Mouse (Mus musculus): ENCODE measurements around the gene Trak2. TPM values are rescaled to one million over a fixed set of nuclear protein-coding genes. Genes with fewer than 3 reads are reported as not detected.

Trak2 gene
- polyA plus RNA-seq, 1 experiment from 2014 or later = 12.3 TPM

DNA sequence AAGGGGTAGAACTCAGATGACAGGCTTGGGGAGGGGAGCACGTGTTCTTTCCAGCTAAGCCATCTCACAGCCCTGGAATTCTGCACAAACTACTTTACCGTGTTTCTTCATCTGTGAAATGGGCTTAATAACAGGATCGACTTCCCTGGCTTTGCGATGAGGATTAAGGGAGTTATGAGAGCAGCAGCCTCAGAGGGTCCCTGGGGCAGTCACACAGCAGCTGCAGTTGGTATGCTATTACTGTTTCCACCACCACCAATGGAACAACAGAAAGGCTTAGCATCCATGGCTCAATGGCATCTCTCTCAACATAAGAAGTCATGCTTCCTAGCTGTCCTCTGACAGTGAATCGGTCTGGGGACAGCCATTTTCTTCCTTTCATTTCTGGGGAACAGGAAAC is 20.7 kb downstream of the Trak2 start:
- Histone ChIP-seq H3K9me3 (no peaks in the 10 kb centered on the region), H3K4me2 (no peak overlapping the region), H3K4me1 (peaks cover 16% of the 10 kb centered on the region), H3K4me3 (no peak overlapping the region), H3K27me3 (no peaks in the 10 kb centered on the region), H3K27ac (no peak overlapping the region), H3K9ac (no peak overlapping the region), H3K36me3 (no peaks in the 10 kb centered on the region)
- 61% methylated on average over 5 of the region's 5 CpGs for WGBS
- no peak for ATAC-seq (ENCODE audit: insufficient number of reproducible peaks, low FRiP score, low TSS enrichment, low read depth)

DNA sequence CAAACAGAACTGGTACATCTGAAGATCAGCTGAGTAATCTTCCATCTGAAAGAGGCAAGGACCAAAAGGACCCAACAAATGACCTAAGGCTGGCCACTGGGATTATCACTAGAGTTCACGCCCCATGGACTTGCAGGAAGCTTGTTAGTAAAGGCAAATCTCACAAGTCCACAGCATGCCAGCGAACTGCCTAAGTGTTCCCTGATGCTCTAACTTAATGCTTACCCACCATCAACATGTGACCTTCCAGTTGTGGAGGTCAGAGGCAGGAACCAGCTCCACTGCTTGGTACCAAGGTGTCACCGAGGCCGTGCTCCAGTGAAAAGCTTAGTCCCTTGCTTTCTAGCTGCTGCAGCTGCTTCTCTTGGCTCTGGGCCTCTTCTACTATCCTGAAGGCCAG is 21.4 kb downstream of the Trak2 start:
- Histone ChIP-seq H3K4me3 (no peak overlapping the region), H3K4me1 (peaks cover 16% of the 10 kb centered on the region), H3K9me3 (no peaks in the 10 kb centered on the region), H3K27me3 (no peaks in the 10 kb centered on the region), H3K4me2 (no peak overlapping the region), H3K36me3 (no peaks in the 10 kb centered on the region), H3K9ac (no peak overlapping the region), H3K27ac (no peak overlapping the region)
- no peak for ATAC-seq (ENCODE audit: insufficient number of reproducible peaks, low FRiP score, low TSS enrichment, low read depth)
- 67% methylated on average over 4 of the region's 4 CpGs for WGBS

- Histone ChIP-seq H3K27ac (no peak overlapping the region), H3K36me3 (0 out of 2 replicates have a peak, but pooled peaks cover under 1% of the 10 kb centered on the region), H3K27me3 (no peaks in the 10 kb centered on the region), H3K4me1 (peaks cover 16% of the 10 kb centered on the region), H3K4me3 (no peak overlapping the region), H3K4me2 (no peak overlapping the region), H3K9ac (no peak overlapping the region), H3K9me3 (no peaks in the 10 kb centered on the region)
- ATAC-seq (ENCODE audit: insufficient number of reproducible peaks, low FRiP score, low TSS enrichment, low read depth) = no peak
- WGBS = 14% methylated on average over 8 of the region's 8 CpGs
These were observed 22.2 kb downstream of the Trak2 start for GRCm38 (mm10) chr1:58950899-58951648.

- ATAC-seq (ENCODE audit: insufficient number of reproducible peaks, low FRiP score, low TSS enrichment, low read depth) = no peak
These were observed 23.6 kb downstream of the Trak2 start for GRCm38 (mm10) chr1:58949561-58950106.

GRCm38 (mm10) chr1:58946718-58947117 is 26.5 kb downstream of the Trak2 start:
- no peaks in the 10 kb centered on the region for H3K27me3 ChIP-seq
- H3K9ac ChIP-seq = no peak overlapping the region
- no peak overlapping the region for H3K27ac ChIP-seq
- no peak for ATAC-seq (ENCODE audit: insufficient number of reproducible peaks, low FRiP score, low TSS enrichment, low read depth)
- peaks cover 5% of the 10 kb centered on the region; the same call in 1 of the 2 replicates for H3K4me1 ChIP-seq
- H3K36me3 ChIP-seq = peaks cover 14% of the 10 kb centered on the region
- no peak overlapping the region for H3K4me2 ChIP-seq
- 86% methylated on average over 9 of the region's 9 CpGs for WGBS
- no peaks in the 10 kb centered on the region for H3K9me3 ChIP-seq
- H3K4me3 ChIP-seq = no peak overlapping the region

More at GRCm38 (mm10) chr1:58949561-58950106, 23.6 kb downstream of the Trak2 start:
- Histone ChIP-seq H3K9ac (no peak overlapping the region), H3K27ac (no peak overlapping the region), H3K4me3 (no peak overlapping the region), H3K9me3 (no peaks in the 10 kb centered on the region), H3K36me3 (peaks cover 14% of the 10 kb centered on the region), H3K27me3 (no peaks in the 10 kb centered on the region), H3K4me2 (no peak overlapping the region), H3K4me1 (peaks cover 16% of the 10 kb centered on the region)
- 84% methylated on average over 6 of the region's 6 CpGs for WGBS

- Histone ChIP-seq H3K9ac (no peak overlapping the region), H3K27ac (no peak overlapping the region), H3K9me3 (no peaks in the 10 kb centered on the region), H3K36me3 (peaks cover 14% of the 10 kb centered on the region), H3K4me2 (no peak overlapping the region), H3K4me1 (0 out of 2 replicates have a peak, but pooled peaks cover 2% of the 10 kb centered on the region), H3K27me3 (no peaks in the 10 kb centered on the region), H3K4me3 (no peak overlapping the region)
- no peak for ATAC-seq (ENCODE audit: insufficient number of reproducible peaks, low FRiP score, low TSS enrichment, low read depth)
- 90% methylated on average over 7 of the region's 7 CpGs for WGBS
These were observed 27.1 kb downstream of the Trak2 start for GRCm38 (mm10) chr1:58945960-58946670.

GRCm38 (mm10) chr1:58945523-58945922 is 27.7 kb downstream of the Trak2 start:
- Histone ChIP-seq H3K4me3 (no peak overlapping the region), H3K36me3 (peaks cover 16% of the 10 kb centered on the region), H3K9me3 (no peaks in the 10 kb centered on the region), H3K4me1 (no peaks in the 10 kb centered on the region), H3K27ac (no peak overlapping the region), H3K9ac (no peak overlapping the region), H3K4me2 (no peak overlapping the region), H3K27me3 (no peaks in the 10 kb centered on the region)
- WGBS = 100% methylated on average over 2 of the region's 2 CpGs
- no peak for ATAC-seq (ENCODE audit: insufficient number of reproducible peaks, low FRiP score, low TSS enrichment, low read depth)

GRCm38 (mm10) chr1:58937606-58938099 is 35.6 kb downstream of the Trak2 start:
- 92% methylated on average over 9 of the region's 9 CpGs for WGBS
- 0 out of 2 replicates have a peak, but pooled peaks cover 6% of the 10 kb centered on the region for H3K36me3 ChIP-seq
- H3K27ac ChIP-seq = no peak overlapping the region

DNA sequence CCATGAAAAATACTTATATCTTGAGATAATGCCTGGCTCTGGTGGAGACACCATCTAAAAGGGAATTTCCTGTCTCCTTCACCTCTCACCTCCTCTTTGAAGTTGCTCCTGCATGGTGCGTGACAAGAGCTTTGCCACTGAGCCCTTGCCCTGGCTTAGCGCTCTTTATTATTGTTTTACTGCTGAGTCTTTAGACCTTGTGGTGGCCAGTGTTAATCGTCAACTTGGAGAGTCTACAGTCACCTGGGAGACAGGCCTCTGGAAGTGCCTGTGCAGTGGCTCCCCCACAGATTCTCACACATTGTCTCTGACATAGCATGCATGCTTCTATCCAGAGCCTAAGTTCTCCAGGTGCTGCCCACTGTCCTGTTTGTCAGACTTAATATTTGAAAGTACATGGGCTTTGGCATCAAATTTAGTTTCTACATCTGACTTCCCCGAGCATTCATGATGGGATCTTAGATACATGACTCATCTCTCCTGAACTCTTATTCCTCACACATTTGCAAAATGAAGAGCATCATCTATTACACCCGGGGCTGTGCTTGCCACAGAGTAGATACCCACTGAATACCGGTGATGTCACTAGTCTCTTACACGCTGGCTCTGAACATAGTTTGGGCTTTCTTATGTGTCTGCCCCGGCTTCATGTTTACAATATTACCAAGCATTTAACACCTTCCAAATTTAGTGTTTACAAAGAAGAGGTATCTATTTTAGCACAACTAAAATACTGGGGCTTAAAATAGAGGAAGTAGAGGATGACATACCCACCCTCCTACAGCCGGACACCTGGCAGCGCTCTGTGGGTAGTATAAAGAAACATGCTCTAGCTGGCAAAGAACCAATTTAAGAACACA is 36.3 kb downstream of the Trak2 start:
- no peak for ATAC-seq (ENCODE audit: insufficient number of reproducible peaks, low FRiP score, low TSS enrichment, low read depth)
- Histone ChIP-seq H3K36me3 (0 out of 2 replicates have a peak, but pooled peaks cover 6% of the 10 kb centered on the region), H3K4me3 (no peak overlapping the region), H3K9ac (no peak overlapping the region), H3K4me2 (no peak overlapping the region), H3K27ac (no peak overlapping the region), H3K27me3 (no peaks in the 10 kb centered on the region), H3K4me1 (no peaks in the 10 kb centered on the region), H3K9me3 (no peaks in the 10 kb centered on the region)
- 87% methylated on average over 10 of the region's 10 CpGs for WGBS

More at GRCm38 (mm10) chr1:58937606-58938099, 35.6 kb downstream of the Trak2 start:
- Histone ChIP-seq H3K9me3 (no peaks in the 10 kb centered on the region), H3K4me1 (no peaks in the 10 kb centered on the region), H3K9ac (no peak overlapping the region), H3K4me2 (no peak overlapping the region), H3K4me3 (no peak overlapping the region), H3K27me3 (no peaks in the 10 kb centered on the region)
- ATAC-seq (ENCODE audit: insufficient number of reproducible peaks, low FRiP score, low TSS enrichment, low read depth) = no peak

GRCm38 (mm10) chr1:58926664-58927063 is 46.6 kb downstream of the Trak2 start:
- ATAC-seq (ENCODE audit: insufficient number of reproducible peaks, low FRiP score, low TSS enrichment, low read depth) = no peak

GRCm38 (mm10) chr1:58917566-58917965 is 55.7 kb downstream of the Trak2 start:
- H3K4me3 ChIP-seq = no peak overlapping the region
- no peak overlapping the region for H3K27ac ChIP-seq
- ATAC-seq (ENCODE audit: insufficient number of reproducible peaks, low FRiP score, low TSS enrichment, low read depth) = no peak
- no peak overlapping the region for H3K4me2 ChIP-seq
- no peak overlapping the region for H3K9ac ChIP-seq
- H3K36me3 ChIP-seq = peaks cover 59% of the 10 kb centered on the region
- H3K9me3 ChIP-seq = no peaks in the 10 kb centered on the region
- no peaks in the 10 kb centered on the region for H3K27me3 ChIP-seq
- 77% methylated on average over 6 of the region's 6 CpGs for WGBS
- no peaks in the 10 kb centered on the region for H3K4me1 ChIP-seq

More at GRCm38 (mm10) chr1:58926664-58927063, 46.6 kb downstream of the Trak2 start:
- no peak overlapping the region for H3K27ac ChIP-seq
- 93% methylated on average over 5 of the region's 5 CpGs for WGBS
- H3K4me3 ChIP-seq = no peak overlapping the region
- no peak overlapping the region for H3K9ac ChIP-seq
- H3K36me3 ChIP-seq = peaks cover 14% of the 10 kb centered on the region
- no peaks in the 10 kb centered on the region for H3K4me1 ChIP-seq
- H3K4me2 ChIP-seq = no peak overlapping the region
- no peaks in the 10 kb centered on the region for H3K27me3 ChIP-seq
- no peaks in the 10 kb centered on the region for H3K9me3 ChIP-seq

Data from limb, embryonic 15.5 days (tissue).